Mouse (Mus musculus) bone marrow macrophage, adult 2 months (primary cell): ENCODE measurements around the gene Ppm1h.

Experiments
- CTCF ChIP-seq: IDR thresholded peaks from 2 replicates; pipeline ENCODE4 v1.5.1; 2012; ENCODE audit warnings: low read depth, mild to moderate bottlenecking, low read length, moderate library complexity
- POLR2A ChIP-seq: IDR thresholded peaks from 2 replicates; pipeline ENCODE4 v1.6.1; 2012; ENCODE audit warnings: mild to moderate bottlenecking, low read depth, low read length, borderline replicate concordance

GRCm38 (mm10) chr10:122983579-122984530 lies 305.3 kb downstream of the Ppm1h start:
- no peak for TF ChIP-seq POLR2A
- no peak for TF ChIP-seq CTCF
